Mouse (Mus musculus) urinary bladder, postnatal 36 days (tissue): Measurements from ENCODE around the gene Meis3.

Experiments
- DNase-seq, 2 experiments: peaks; one replicate each; pipeline ENCODE4 v3.0.0; 2022; ENCODE audit warnings: low spot score in 2 of 2, mixed read lengths in 1 of 2

The Meis3 gene

GRCm38 (mm10) chr7:16174597-16175541 is at the start of gene Meis3:
Meis3 (plus strand) TSS chr7:16175090.
- DNase-seq = peak; percentile 23 to 34

GRCm38 (mm10) chr7:16125829-16126228 is 49.1 kb upstream of the Meis3 start:
- no peak for DNase-seq

GRCm38 (mm10) chr7:16128344-16128743 is 46.5 kb upstream of the Meis3 start:
- no peak for DNase-seq

- DNase-seq = no peak
Measured at GRCm38 (mm10) chr7:16128899-16129298, 46.0 kb upstream of the Meis3 start.

- DNase-seq = peak; percentile 32 to 58
Measured at GRCm38 (mm10) chr7:16129421-16129845, 45.5 kb upstream of the Meis3 start, which contains the start of gene Slc8a2. Slc8a2 (plus strand) TSS chr7:16129826.

GRCm38 (mm10) chr7:16129846-16130691 is 44.8 kb upstream of the Meis3 start:
- DNase-seq = no peak

GRCm38 (mm10) chr7:16130956-16131634 is 43.8 kb upstream of the Meis3 start:
- no peak for DNase-seq

GRCm38 (mm10) chr7:16132161-16132581 is 42.7 kb upstream of the Meis3 start:
- no peak for DNase-seq

GRCm38 (mm10) chr7:16132926-16133325 is 42.0 kb upstream of the Meis3 start:
- DNase-seq = no peak

GRCm38 (mm10) chr7:16133691-16134090 is 41.2 kb upstream of the Meis3 start:
- no peak for DNase-seq

- no peak for DNase-seq
Measured at GRCm38 (mm10) chr7:16134951-16135392, 39.9 kb upstream of the Meis3 start.

- no peak for DNase-seq
Measured at GRCm38 (mm10) chr7:16146489-16147410, 28.1 kb upstream of the Meis3 start.

- DNase-seq = peak; percentile 30 to 38
Measured at GRCm38 (mm10) chr7:16147643-16148042, 27.2 kb upstream of the Meis3 start.

GRCm38 (mm10) chr7:16149241-16149640 is 25.6 kb upstream of the Meis3 start:
- DNase-seq = no peak

GRCm38 (mm10) chr7:16150191-16151145 is 24.4 kb upstream of the Meis3 start:
- no peak for DNase-seq

- DNase-seq = peak in 1 of 2 experiments; percentile 18
Measured at GRCm38 (mm10) chr7:16153522-16153921, 21.4 kb upstream of the Meis3 start.

GRCm38 (mm10) chr7:16155132-16155872 is 19.6 kb upstream of the Meis3 start:
- DNase-seq = peak in 1 of 2 experiments; percentile 36

- DNase-seq = no peak
Measured at GRCm38 (mm10) chr7:16156105-16156714, 18.7 kb upstream of the Meis3 start.
